Mouse (Mus musculus): ENCODE data around the gene Skil. TPM values are rescaled to one million over a fixed set of nuclear protein-coding genes. Genes with fewer than 3 reads are reported as not detected.

Gene Skil
- 10 to 100 TPM; 24.3 to 34.4 TPM for total RNA-seq (2021)
- long read RNA-seq, experiment 1, full-length matches to known transcripts = 7 of 15 reads
- long read RNA-seq, experiment 1, partial matches to known transcripts = 3 of 15 reads
- long read RNA-seq, experiment 1, other reads (novel, unspliced or antisense) = 5 of 15 reads
- long read RNA-seq, experiment 2, full-length matches to known transcripts = 1 of 5 reads
- long read RNA-seq, experiment 2, partial matches to known transcripts = 3 of 5 reads
- long read RNA-seq, experiment 2, other reads (novel, unspliced or antisense) = 1 of 5 reads

DNA sequence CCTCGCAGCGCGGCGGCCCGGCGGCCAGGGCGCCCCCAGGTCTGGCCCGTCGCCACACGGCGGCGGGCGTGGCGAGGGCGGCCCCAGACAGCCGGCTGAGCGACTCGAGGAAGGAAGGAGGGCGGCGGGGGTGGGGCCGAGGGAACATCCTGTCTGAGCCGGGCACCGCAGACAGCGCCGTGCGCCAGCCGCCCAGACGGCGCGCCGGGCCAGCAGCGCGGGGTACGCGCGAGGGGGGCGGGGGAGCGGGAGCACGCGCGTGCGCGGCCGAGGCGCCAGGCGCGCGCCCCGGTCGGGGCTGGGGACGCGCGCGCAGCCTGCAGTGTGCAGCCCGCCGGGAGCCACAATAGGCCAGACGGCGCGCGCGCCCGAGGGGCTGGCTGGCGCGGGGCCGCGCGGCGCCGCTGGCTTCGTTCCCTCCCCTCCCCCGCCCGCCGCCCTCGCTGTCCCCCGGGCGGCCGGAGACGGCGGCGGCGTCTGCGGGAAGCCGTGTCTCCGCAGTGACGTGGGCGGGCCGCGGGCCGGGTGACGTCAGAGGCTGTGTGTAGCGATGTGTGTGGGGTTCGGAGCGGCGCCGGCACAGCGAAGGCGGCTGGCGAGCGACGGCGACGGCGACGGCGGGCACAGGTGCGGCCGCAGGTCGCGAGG is at the start of gene Skil:
Gene Skil, plus strand, starts transcription at position 528 of the 648 bp plus-strand sequence.
- peak; percentile 94 for DNase-seq (ENCODE audit: low spot score in 2 of 2)

DNA sequence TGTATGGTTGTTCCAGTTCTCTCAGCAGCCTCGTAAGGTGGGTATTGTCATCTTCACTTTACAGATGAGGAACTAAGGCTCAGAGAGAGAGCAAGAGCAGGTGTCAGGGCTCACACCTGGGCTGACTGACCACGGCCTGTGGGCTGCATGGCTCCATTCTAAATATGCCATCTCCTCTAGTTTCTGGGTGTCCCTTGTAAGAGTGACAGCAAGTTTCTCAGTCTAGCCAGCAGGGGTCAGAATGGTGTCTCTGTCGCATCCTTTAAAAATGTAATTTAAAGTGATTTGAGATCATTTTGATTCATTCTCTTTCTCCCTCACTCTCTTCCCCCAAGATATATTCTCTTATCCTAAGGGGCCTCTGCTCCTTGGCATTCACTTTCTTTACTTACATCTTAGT is 47.6 kb upstream of the Skil start:
- no peak for DNase-seq (ENCODE audit: low spot score in 2 of 2)

DNA sequence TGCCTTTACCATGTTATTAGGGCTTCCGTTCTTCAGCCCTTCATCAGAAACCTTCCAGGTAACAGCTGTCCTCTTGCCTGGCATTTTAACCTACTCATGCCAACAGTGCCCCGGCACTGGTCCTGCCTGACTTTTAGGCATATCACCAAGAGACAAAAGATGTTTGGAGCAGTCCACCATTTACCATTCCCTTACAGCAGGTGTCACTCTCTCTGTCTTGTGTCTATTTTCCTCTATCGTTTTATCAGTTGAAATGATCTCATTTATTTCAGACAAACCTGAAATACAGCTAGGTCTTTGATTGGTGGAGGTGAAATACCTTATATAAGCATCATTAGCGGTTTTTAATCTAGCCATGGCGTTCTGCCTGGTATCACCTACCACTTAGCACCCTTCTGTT is 45.8 kb upstream of the Skil start:
- DNase-seq (ENCODE audit: low spot score in 2 of 2) = no peak

DNA sequence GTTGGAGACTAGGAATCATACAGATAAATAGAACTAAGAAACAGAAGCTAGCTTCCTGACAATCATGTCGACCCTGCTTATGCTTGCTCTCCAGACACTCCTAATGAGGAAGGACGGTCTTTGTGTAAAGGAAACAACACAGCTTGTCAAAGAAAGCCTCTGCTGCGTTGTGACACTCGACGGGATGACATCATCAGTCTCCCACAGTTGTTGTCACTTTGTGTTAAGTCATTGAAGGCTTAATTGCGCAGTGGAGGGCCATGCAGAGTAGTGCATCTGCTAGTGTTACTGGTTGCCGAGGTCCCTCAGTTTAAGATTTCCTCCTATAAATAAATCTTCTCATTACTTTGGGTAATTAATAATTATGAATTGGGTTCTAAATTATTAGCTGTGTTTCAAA is 44.5 kb upstream of the Skil start:
- no peak for DNase-seq (ENCODE audit: low spot score in 2 of 2)

DNA sequence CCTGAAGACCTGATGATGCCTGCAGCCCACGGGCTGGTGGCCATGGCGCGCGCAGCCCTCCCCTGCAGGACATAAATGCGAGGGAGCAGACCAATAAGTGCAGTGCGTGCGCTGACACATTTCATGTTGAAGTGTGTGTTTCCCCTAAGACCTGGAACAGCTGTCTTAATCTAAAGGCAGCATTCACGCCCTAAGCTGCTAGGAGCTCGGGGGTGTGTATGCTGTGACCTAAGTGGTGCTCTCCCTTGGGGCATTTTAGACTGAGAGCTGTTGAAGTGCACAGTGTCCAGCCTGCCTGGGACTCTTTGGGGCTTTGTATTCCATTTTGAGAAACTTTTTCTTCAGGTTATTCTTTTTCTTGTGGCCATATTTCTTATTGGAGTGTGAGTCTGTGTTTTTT is 43.1 kb upstream of the Skil start:
- DNase-seq (ENCODE audit: low spot score in 2 of 2) = no peak

DNA sequence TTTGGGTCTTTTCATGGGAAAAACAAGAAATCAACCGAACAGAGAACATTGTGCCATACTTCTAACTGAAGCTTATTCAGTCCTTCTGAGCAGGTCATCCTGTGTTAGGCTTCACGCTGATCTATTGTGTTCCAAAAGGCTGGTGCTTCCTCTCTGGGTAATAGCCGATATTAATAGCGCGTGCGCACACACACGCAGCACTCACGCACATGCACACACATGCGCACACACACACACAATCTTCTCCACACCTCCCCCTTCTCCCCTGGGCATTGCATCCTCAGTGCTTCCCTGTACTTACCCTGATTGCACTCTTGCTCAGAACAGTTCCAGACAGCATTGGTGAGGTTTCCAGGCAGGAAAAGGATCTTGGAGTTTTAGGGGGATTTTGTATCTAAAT is 41.7 kb upstream of the Skil start:
- DNase-seq (ENCODE audit: low spot score in 2 of 2) = no peak

DNA sequence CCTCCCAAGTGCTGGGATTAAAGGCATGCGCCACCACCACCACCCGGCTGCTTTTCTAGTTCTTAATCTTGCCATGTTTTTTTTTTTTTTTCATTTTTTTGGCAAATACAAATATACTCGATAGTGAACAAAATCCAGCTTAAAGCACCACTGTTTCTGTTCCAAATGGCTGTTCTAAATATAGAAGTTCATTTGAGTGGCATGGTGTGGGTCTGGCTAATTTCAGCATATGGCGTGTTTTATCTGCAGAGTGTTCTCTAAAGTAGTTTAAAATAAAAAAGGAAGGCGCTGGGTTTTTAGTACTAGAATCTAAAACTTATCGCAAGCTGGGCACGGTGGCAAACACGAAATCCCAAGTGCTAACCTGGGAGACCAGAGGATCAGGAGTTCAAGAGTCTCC is 40.0 kb upstream of the Skil start:
- DNase-seq (ENCODE audit: low spot score in 2 of 2) = no peak

DNA sequence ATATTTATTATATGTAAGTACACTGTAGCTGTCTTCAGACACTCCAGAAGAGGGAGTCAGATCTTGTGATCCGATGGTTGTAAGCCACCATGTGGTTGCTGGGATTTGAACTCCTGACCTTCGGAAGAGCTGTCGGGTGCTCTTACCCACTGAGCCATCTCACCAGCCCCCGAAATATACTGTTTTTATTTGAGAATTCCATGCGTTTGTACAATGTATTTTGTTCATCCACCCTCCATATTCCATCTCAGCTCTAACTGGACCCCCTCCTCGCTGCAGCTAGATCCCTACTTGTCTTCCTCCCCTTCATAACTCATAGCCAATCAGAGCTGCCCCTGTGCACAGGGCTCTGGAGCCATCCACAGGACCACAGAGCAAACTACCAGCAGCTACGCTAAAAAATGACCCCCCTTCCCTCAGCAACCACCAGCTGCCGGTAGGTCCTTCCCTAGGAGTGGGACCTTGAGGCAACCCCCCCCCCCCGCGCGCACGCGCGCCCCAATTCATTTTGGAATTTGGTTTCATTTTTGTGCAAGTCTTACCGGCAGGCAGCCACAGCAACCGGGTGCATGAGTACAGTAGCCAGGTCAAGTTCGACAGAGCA is 38.7 kb upstream of the Skil start:
- peak; percentile 12 to 25 for DNase-seq (ENCODE audit: low spot score in 2 of 2)

DNA sequence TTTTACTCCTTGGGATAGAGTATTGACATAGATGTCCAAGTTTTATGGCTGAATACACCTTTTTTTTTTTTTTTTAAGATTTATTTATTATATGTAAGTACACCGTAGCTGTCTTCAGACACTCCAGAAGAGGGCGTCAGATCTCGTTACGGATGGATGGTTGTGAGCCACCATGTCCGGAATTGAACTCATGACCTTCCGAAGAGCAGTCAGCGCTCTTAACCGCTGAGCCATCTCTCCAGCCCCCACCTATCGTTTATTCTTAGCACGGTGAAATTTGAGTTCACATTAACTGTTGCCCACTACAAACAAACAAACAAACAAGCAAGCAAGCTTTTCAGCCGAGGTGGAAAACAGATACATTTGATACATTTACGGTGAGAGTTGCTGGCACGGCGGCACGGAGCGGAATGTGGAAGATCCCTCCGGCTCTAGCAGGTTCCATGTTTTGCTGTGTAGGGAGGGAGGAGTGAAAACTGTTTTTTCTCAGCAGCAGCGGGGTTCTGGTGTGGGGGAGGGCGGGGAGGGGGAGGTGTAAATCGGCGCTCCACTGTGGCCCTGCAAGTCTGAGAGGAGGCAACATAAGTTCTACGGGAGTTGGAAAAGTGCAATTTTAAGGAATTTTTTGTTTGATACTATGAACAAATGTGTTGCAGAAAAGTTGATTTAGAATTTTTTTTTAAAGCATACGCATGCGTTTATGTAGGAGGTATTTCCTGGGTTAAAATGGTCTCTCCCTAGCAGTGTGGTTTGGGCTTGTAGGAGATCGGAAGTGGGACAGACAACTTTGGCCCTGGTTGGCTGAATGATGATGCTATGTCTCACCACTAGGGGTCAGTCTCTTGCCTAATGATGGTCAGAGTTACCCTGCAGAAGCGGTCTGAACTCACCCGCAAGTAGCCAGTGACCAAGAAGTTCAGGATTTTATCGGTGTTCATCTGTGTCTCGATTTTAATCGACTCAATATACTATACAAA is 37.9 kb upstream of the Skil start:
- DNase-seq (ENCODE audit: low spot score in 2 of 2) = peak; percentile 36 to 62

DNA sequence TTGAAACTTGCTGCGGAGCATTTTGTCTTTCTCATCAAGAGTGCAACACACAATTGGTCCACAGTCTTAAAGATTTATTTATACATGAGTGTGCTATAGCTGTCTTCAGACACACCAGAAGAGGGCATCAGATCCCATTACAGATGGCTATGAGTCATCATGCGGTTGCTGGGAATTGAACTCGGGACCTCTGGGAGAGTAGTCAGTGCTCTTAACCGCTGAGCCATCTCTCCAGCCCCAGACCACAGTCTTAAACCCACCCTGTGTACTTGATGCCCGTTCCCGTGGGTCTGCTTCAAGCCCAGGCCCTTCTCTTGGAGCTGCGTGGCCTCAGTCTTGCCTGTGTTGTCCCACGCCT is 34.1 kb upstream of the Skil start:
- no peak for DNase-seq (ENCODE audit: low spot score in 2 of 2)

DNA sequence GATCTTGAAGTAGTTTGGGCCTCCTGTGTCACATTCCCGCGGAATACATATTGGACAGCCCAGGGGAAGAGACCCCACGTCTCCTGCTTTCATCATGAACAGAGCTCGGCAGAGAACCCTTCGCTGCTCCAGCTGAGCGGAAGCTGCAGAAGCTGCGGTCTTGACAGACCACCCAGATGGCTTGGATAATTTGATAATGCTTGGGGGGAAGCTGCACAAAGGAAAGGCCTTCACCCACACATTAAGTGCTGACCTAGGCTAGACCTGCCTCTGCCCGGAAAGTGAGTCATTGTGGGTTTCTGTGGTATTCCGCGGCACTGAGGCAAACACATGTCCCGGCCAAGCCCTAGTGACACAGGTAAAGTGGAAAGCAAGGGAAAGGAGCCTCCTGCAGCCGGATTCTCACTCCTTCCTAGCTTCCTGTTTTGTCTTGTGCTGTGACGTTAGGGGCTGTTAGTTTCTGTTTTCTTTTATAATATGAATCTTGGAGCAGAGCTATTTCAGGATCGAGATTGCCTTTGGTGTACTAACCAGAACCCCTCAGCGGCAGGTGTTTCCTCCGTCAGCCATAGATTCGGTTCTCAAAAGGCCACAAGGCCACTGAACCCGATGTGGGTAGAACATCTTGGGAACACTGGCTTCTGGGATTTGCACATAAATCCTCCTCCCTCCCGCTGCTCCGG is 33.6 kb upstream of the Skil start:
- DNase-seq (ENCODE audit: low spot score in 2 of 2) = peak; percentile 16 to 31

DNA sequence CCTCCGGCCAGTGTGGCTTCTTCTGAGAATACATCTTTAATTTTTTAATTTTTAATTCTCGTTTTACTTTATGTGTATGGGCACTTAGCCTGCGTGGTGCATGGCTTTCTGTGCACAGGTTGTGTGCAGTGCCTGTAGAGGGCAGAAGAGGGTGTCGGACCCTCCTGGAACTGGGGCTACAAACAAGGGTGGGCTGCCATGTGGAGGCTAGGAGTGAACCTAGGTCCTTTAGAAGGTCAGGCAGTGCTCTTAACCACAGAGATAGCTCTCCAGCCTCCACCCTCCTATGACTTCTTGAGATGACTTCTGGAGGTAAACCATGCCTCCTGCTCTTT is 33.1 kb upstream of the Skil start:
- peak in 1 of 2 experiments; percentile 22 for DNase-seq (ENCODE audit: low spot score in 2 of 2)

DNA sequence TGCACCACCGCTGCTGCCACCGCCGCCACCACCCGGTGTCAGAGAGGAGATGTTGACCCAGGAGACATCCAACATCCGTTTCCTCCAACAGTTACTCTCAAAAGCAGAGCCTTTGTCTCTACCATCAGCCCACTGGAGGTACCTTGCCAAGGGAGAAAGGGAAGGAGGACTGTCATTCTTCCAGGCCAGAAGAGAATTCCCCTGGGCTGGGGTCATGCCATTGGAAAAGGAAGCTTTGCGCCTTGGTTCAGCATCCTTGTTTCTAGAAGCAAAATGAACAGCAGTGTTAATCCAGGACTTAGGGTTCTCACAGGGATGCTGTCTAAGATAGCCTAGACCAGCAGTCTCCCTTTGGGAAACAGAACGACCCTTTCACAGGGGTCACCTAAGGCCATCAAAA is 32.5 kb upstream of the Skil start:
- no peak for DNase-seq (ENCODE audit: low spot score in 2 of 2)

DNA sequence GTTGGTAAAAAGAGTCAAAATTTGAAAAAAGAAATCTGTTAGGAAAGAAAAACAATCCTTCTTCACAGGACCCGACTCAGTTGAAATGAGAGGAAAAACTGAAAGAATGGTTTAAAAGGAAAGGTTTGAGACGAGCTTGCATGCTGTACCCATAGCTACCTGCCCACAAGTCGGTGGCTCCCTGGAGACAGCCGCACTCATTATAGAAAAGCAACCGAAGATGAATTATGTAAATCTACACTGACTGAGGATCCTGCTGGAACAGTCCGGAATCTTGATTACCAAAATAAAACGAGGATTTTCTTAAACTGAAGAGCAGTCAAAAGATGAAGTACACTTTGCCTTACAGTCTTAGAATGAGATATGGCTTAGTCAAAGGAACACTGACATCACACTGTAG is 26.4 kb upstream of the Skil start:
- no peak for DNase-seq (ENCODE audit: low spot score in 2 of 2)

DNA sequence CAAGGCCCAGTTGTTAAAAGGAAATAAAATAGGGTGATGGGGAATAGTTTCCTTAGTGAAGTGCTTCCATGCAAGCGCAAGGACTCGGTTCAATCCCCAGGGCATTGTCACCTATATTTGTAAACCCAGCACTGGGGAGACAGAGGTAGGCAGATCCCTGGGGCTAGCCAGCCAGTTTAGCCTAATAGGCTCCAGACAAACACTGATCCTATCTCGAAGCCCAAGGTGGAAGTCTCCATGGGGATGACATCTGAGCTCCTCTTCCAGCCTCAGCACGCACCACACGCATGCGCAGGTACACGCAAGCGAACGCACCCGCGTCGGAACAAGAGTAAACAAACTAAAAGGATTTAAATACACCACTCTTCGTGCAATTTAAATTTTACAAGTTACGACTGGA is 23.1 kb upstream of the Skil start:
- no peak for DNase-seq (ENCODE audit: low spot score in 2 of 2)

DNA sequence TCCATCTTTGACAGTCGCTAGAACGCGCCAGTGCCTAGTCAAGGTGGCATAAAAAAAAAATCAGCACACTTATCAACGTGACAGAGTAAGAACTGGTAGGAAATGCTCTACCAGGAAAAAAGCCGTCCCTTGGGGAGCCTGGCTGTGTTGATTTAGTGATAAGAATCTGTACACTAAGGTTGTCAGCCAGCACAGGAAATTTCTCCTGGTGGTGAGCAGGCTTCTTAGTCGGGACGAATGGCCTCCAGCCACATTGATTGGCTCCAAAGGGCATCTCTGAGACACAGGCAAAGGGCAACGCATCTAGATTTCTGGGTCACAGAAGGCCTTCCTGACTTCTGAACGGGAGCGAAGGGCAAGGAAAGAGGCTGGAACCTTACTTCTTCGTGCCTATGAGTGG is 19.1 kb upstream of the Skil start:
- no peak for DNase-seq (ENCODE audit: low spot score in 2 of 2)

DNA sequence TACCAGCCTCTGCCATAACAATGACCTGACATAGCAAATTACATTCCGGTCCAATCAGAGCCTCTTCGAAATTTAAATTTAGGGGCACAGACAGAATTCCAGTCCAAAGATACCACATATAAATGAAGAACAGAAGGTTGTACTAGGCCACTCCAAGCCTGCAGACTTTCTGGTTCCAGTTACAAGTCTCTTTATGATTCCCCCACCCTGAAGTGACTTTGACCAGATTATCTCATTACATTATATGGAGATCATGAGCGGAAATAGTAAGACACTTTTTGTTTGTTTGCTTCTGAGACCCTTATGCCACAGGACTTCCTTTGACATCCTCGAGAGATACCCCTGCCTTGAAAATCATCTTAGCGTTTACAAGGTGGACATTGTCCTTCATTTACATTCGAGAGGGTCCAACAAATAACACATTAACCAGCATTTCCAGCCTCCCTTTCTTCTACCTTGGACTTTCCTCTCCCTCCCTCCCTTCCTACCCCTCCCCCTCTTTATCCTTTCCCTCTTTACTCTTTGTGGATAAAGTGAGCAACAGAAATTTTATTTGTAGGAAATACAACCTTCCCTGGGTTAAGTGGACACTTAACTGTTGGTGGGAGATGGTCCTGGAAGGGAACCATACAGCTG is 17.7 kb upstream of the Skil start:
- no peak for DNase-seq (ENCODE audit: low spot score in 2 of 2)

DNA sequence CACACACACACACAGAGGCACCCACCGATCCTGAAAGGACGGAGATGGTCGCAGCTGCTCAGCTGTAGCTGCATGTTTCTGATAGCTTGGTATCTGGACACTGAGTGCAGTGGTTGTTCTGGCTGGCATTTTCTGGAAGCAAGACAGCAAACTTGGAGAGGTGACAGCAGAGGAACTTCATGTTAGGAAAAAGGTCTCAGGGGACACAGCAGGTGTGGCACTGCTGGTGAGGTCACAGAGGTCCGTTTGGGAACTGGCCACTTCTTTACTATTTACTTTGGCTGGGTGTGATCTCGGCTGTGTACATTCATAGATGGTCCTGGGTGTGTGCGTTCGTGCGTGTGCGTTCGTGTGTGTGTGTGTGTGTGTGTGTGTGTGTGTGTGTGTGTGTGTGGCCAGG is 15.4 kb upstream of the Skil start:
- DNase-seq (ENCODE audit: low spot score in 2 of 2) = no peak

DNA sequence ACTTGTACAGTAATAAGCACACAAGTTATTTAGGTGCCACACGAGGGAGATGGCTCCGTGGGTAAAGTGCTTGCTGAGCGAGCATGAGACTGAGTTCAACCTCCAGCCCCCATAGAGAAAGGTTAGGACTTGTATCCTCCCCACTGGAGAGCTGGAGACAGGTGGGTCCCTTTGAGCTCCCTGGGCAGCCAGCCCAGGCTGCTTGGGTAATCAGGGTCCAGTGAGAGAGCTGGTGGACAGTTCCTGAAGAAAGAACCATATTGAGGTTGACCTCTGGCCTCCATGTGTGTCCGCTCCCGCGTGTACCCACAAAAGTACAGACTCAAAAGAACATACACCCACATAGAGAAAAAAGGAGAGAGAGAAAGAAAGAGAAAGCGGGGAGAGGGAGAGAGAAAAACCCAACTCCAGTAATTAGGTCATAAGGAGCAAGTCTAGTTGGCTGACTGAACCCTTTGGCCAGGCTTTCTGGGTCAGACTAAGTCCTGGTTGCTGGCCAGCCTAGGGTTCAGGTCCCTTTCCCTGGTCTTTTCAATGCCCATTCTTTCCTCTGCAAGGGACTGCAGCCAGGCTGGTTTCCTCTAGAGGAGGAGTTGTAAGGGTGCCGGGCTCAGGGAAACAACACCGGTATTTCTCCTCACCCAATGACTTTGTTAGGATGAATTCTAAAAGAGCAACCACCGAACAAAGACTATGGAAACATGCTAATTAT is 13.9 kb upstream of the Skil start:
- no peak for DNase-seq (ENCODE audit: low spot score in 2 of 2)
